ENCODE assay signal across 8 mouse cellular contexts in genomic region chr12:12287131-12287786, GRCm38 (mm10). TPM values are rescaled to one million over a fixed set of nuclear protein-coding genes. Genes with fewer than 3 reads are reported as not detected.
DNase-seq lines count a peak whose midpoint lies in the region; ATAC-seq and TF ChIP-seq lines count a peak whose summit lies in the region.

No protein-coding gene starts in this region.

- peak overlapping the region; percentile 14; the same call in 1 of the 2 replicates for H3K4me3 ChIP-seq in lung, embryonic 14.5 days (ENCODE audit: low read depth, low read length)
- peak overlapping the region; percentile 56 for H3K4me3 ChIP-seq in bone marrow macrophage, adult 2 months (ENCODE audit: insufficient read depth, low read length)
- H3K4me3 ChIP-seq in hindbrain, embryonic 14.5 days (replicated peaks; ENCODE audit: low read length): no peak overlapping the region
- no peak overlapping the region for H3K4me3 ChIP-seq in kidney, embryonic 14.5 days (ENCODE audit: low read length)

- H3K4me2 ChIP-seq in lung, embryonic 14.5 days: peak overlapping the region; percentile 50
- peak overlapping the region; percentile 34 for H3K4me2 ChIP-seq in hindbrain, embryonic 14.5 days (replicated peaks)
- no peak overlapping the region; the same call in 1 of the 2 replicates for H3K4me2 ChIP-seq in kidney, embryonic 14.5 days (replicated peaks; ENCODE audit: low read depth, low read length)

- H3K9me3 ChIP-seq in lung, embryonic 14.5 days (ENCODE audit: low read depth, low read length): no peaks in the 10 kb centered on the region
- no peaks in the 10 kb centered on the region for H3K9me3 ChIP-seq in hindbrain, embryonic 14.5 days (ENCODE audit: control insufficient read depth, low read length)
- no peaks in the 10 kb centered on the region for H3K9me3 ChIP-seq in kidney, embryonic 14.5 days (ENCODE audit: control insufficient read depth, low read length)

- DNase-seq in lung, embryonic 14.5 days: peak; percentile 50
- DNase-seq in lung, postnatal 14 days: no peak
- DNase-seq in cerebellum, postnatal 36 days: peak; percentile 38 to 40
- DNase-seq in hindbrain, embryonic 14.5 days (ENCODE audit: low spot score): peak; percentile 49
- no peak for DNase-seq in spleen, postnatal 36 days (ENCODE audit: low spot score in 2 of 2)

- 30% methylated on average over 9 of the region's 9 CpGs for WGBS in lung, embryonic 14.5 days
- WGBS in hindbrain, embryonic 14.5 days: 33% methylated on average over 9 of the region's 9 CpGs
- WGBS in kidney, embryonic 14.5 days: 51% methylated on average over 9 of the region's 9 CpGs

- ATAC-seq in lung, embryonic 14.5 days (ENCODE audit: insufficient read depth): peak; percentile 56
- ATAC-seq in hindbrain, embryonic 14.5 days (ENCODE audit: low FRiP score): peak; percentile 78
- ATAC-seq in megakaryocyte-erythroid progenitor cell, adult 5-6 weeks (replicated peaks; ENCODE audit: low FRiP score, low TSS enrichment, poor library complexity, severe bottlenecking): peak; percentile 84
- no peak for ATAC-seq in kidney, embryonic 14.5 days (ENCODE audit: low FRiP score, low TSS enrichment)

- H3K36me3 ChIP-seq in lung, embryonic 14.5 days (ENCODE audit: insufficient read depth): no peaks in the 10 kb centered on the region
- H3K36me3 ChIP-seq in hindbrain, embryonic 14.5 days (replicated peaks; ENCODE audit: control insufficient read depth, insufficient read depth): no peaks in the 10 kb centered on the region
- no peaks in the 10 kb centered on the region for H3K36me3 ChIP-seq in kidney, embryonic 14.5 days (ENCODE audit: control insufficient read depth, insufficient read depth, low read length)

- TF ChIP-seq CTCF in lung, embryonic 14.5 days (IDR thresholded peaks at IDR 0.05; ENCODE audit: low read depth): no peak
- no peak for TF ChIP-seq CTCF in bone marrow macrophage, adult 2 months (IDR thresholded peaks at IDR 0.05; ENCODE audit: low read depth, low read length)

- peak overlapping the region; percentile 34 for H3K9ac ChIP-seq in lung, embryonic 14.5 days
- peak overlapping the region; percentile 32 for H3K9ac ChIP-seq in hindbrain, embryonic 14.5 days
- H3K9ac ChIP-seq in kidney, embryonic 14.5 days (ENCODE audit: low read depth, low read length): no peak overlapping the region

- H3K4me1 ChIP-seq in lung, embryonic 14.5 days (ENCODE audit: insufficient read depth): 0 out of 2 replicates have a peak, but pooled peaks cover 2% of the 10 kb centered on the region
- peaks cover 34% of the 10 kb centered on the region for H3K4me1 ChIP-seq in bone marrow macrophage, adult 2 months (ENCODE audit: control insufficient read depth, insufficient read depth, low read length)
- peaks cover 23% of the 10 kb centered on the region for H3K4me1 ChIP-seq in hindbrain, embryonic 14.5 days (replicated peaks; ENCODE audit: control insufficient read depth, insufficient read depth, low read length)
- H3K4me1 ChIP-seq in kidney, embryonic 14.5 days (ENCODE audit: control insufficient read depth, insufficient read depth, low read length): no peaks in the 10 kb centered on the region

- H3K27ac ChIP-seq in lung, embryonic 14.5 days (ENCODE audit: low read depth): peak overlapping the region; percentile 19
- peak overlapping the region; percentile 51 for H3K27ac ChIP-seq in bone marrow macrophage, adult 2 months (ENCODE audit: insufficient read depth, low read depth, low read length)
- H3K27ac ChIP-seq in hindbrain, embryonic 14.5 days: peak overlapping the region; percentile 86
- H3K27ac ChIP-seq in kidney, embryonic 14.5 days (ENCODE audit: low read depth, low read length): no peak overlapping the region

- no peaks in the 10 kb centered on the region for H3K27me3 ChIP-seq in lung, embryonic 14.5 days (ENCODE audit: insufficient read depth, low read length)
- no peaks in the 10 kb centered on the region for H3K27me3 ChIP-seq in hindbrain, embryonic 14.5 days (ENCODE audit: control insufficient read depth, insufficient read depth, low read length)
- no peaks in the 10 kb centered on the region for H3K27me3 ChIP-seq in kidney, embryonic 14.5 days (ENCODE audit: control insufficient read depth, insufficient read depth, low read length)

- no peak for TF ChIP-seq POLR2A in bone marrow macrophage, adult 2 months (IDR thresholded peaks at IDR 0.05; ENCODE audit: borderline replicate concordance, low read depth, low read length)

RNA-seq across cellular contexts. Expression of gene Fam49a, which starts 25.3 kb away (rescaled TPM):
- 14.9 and 17.9 TPM in 2 replicates for polyA plus RNA-seq in lung, embryonic 14.5 days (2014; fragmentation: Nextera tagmentation; extraction: Ambion mirVana)
- polyA plus RNA-seq in bone marrow macrophage, adult 2 months (2012; ENCODE audit: insufficient read depth, insufficient read length, missing spikeins): 68.2 and 82.8 TPM in 2 replicates
- polyA plus RNA-seq in hindbrain, embryonic 14.5 days (2014; fragmentation: Nextera tagmentation; extraction: Ambion mirVana): 66.3 and 80.7 TPM in 2 replicates
- 0.85 and 3.0 TPM in 2 replicates for total RNA-seq in megakaryocyte-erythroid progenitor cell, adult 5-6 weeks (2014; fragmentation: Nextera tagmentation)
- 0.94 and 8.8 TPM in 2 replicates for total RNA-seq in megakaryocyte-erythroid progenitor cell, adult 5-6 weeks (2017)
- polyA plus RNA-seq in kidney, embryonic 14.5 days (2014; fragmentation: Nextera tagmentation; extraction: Ambion mirVana): 4.4 and 8.7 TPM in 2 replicates

Comparison
In these comparisons a context has a peak if more than half of its experiments do, and no peak if none do; other contexts are left out.
1. DNase-seq: peak in lung, embryonic 14.5 days (single experiment), cerebellum, postnatal 36 days (2 of 2) and hindbrain, embryonic 14.5 days (single experiment); none in lung, postnatal 14 days (single experiment) and spleen, postnatal 36 days (0 of 2).
2. H3K4me3 ChIP-seq: peak in lung, embryonic 14.5 days (single experiment) and bone marrow macrophage, adult 2 months (single experiment); none in hindbrain, embryonic 14.5 days (single experiment) and kidney, embryonic 14.5 days (single experiment).